Mouse (Mus musculus) brain, embryonic 14.5 days (tissue): ENCODE measurements around the gene Agap3. TPM values are rescaled to one million over a fixed set of nuclear protein-coding genes. Genes with fewer than 3 reads are reported as not detected.

Experiments used
- DNase-seq: peaks from one replicate; pipeline ENCODE4 v3.0.0-alpha.2; 2011; ENCODE audit warnings: low read depth
- CTCF ChIP-seq: fragments of 200-500 bp; IDR thresholded peaks from 2 replicates; pipeline ENCODE4 v1.5.1; 2012; ENCODE audit warnings: inconsistent platforms, mild to moderate bottlenecking, moderate library complexity, borderline replicate concordance; ENCODE audit not compliant: insufficient read depth, insufficient read length; ENCODE audit errors: extremely low read depth
- POLR2A ChIP-seq: fragments of 200-500 bp; IDR thresholded peaks from 2 replicates; pipeline ENCODE4 v1.6.1; 2012; ENCODE audit warnings: mild to moderate bottlenecking, inconsistent platforms, borderline replicate concordance; ENCODE audit not compliant: poor library complexity, insufficient read depth, insufficient read length, severe bottlenecking; ENCODE audit errors: extremely low read depth
- polyA plus RNA-seq: library from polyadenylated mRNA; depleted of rRNA; stranded (reverse); fragments of >200 nt; gene quantifications from 2 replicates; pipeline ENCODE4 v1.2.3, GENCODE M21; 2012

Gene Agap3
- polyA plus RNA-seq, 1 experiment, result 244 TPM

DNA sequence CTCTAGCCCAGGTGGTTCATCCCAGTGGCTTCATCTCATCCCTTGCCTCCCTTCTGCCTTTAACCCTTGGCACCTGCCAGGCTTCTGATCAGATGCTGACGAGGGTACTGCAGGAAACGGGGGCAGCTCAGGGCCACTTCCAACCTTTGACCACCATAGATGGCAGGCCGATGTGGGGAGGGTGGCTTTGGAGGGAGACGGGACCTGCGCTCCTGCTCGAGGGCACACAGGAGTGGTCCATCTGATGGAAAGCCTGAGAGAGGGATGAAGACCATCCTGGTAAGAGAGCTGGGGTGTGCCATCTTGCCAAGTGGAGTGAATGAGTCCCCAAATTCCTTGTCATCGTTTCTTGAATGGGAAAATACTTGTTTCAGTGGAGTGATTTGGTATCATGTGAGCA lies 8.8 kb upstream of the Agap3 start:
- TF ChIP-seq POLR2A, result no peak
- no peak for DNase-seq

DNA sequence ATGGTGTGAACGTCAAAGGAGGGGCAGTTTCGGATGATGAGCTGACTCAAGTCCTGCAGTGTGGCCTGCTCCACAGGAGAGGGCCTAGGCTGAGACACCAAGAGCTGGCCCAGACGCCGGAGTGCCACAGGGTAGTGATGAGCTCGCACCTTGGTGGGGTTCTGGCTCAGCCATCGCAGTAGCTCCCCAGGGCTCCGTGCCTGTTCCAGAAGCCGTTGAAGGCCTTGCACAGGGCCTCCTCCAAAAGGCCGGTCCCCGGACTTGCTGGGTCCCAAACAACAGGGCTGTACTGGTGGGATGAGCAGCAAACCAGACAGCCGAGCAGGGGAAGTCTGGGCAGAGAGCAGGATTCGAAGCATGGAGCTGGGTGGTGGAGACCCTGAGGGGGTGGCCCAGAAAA lies 8.1 kb upstream of the Agap3 start:
- TF ChIP-seq CTCF (no peak), POLR2A (no peak)
- DNase-seq, result no peak

DNA sequence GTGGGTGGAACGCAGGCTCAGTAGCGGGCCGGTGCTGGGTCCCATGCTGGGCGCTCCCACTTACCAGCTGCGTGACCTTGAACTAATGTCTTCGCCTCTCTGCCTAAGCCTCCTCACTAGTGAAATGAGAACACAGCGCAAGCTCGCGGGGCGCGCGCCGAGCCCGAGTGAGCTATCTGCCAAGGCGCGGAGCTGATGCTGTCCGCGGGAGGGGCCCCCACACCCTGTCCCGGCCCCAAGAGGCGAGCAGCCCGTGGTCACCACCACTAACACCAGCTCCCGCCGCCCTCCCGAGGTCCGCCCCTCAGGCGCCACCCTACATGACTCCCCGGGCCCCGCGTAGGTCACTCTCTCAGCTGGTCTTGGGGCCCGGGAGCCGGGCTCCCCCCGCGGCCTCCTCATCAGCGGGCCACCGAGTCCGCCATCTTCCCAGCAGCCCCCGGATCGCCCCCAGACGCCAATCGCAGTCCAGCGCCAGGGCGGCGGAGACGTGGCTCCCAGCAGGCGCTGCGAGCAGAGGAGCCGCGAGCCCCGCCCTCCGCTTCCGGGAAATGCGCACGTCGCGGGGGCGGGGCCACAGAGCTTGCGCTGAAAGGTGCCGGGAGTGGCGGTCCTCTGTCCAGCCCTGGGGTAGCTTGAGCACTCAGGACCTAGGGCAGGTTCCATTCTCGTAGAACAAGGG lies 7.1 kb upstream of the Agap3 start, which contains the start of gene Fastk:
TSS of gene Fastk (minus strand) at position 542 of the 682 bp plus-strand sequence.
- TF ChIP-seq CTCF (no peak), POLR2A (peak; percentile 75)
- DNase-seq, result peak; percentile 98

DNA sequence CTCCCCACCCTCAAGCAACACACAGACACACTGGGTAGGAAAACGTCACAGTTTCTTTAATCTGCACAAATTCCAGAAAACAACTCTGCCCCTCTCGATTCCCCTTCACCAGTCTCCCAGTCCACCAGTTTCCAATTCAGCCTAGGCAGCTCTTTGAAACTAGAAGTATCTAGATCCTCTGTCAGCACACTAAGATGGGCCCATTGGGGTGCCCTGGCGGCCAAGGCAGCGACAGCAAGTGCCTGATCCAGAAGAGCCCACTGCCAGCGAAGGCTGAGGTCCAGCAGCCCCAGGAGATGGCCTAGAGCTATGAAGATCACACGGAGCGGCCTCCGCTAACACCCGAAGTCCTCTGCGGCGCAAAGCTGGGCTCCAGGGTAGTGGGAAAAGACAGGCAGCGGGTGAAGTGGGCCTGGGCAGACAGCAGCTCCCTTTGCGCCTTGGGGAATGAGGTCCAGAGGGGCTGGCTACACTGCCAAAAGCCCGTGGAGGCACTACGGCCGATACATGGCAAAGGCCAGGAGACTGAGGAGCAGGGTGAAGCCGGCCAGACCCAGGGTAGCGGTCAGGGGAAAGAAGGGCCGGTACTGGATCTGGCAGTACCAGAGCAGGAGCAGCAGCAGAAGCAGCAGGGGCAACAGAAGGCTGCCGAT lies 6.4 kb upstream of the Agap3 start:
- TF ChIP-seq CTCF, result 0 out of 2 replicates have a peak, but pooled peaks have one; percentile 9
- no peak for TF ChIP-seq POLR2A
- no peak for DNase-seq

DNA sequence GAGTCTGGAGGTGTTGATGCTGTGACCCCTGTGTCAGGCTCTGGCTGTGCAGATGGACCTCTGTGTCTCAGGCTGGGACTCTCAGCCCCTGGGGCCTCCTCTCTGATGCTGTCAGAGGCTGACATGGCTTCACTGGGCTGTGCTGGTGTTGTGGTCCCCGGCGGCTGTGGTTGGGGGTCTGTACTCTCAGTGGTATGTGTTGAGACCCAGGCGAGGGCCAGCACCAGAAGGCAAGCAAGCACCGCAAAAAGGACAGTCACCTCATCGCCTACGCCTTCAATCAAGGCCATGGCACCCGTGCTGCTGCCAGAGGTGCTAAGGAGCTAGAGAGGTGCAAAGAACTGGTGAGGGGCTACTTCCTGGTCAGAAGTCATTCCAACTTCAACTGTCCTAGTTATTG lies 5.3 kb upstream of the Agap3 start:
- TF ChIP-seq CTCF (no peak), POLR2A (no peak)
- DNase-seq, result no peak

DNA sequence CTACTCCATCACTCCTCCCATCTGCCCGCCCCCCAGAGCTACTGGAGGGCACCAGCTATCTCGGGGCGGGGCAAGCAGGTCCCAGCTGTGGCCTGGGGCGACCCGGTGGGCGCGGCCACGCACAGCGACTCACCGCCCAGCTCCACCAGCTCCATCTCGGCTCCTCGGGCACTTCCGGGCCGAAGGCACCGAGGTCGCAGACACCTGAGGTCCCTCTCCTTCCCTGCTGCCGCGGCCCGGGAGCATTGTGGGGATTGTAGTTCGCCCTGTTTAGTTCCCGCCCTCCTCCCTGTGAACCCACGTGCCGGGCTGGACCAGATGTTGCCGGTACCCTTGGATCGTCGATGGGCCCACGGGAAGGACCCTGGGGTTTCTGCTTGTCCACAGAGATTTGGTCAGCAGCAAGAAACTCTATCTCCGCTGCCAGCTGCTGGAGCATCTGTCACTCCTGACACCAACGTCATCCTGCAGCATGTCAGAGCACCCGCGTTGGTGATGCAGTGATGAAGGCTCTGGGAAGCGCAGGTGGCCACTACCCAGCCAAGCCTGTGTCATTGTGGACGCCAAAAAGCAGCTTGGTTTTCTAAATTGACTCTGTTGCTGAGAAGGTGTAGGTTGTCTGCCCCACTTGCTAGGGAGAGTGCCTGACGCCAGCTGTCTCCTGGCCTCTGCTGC lies 4.2 kb upstream of the Agap3 start, which contains the start of gene Tmub1:
TSS of gene Tmub1 (minus strand) at position 231 of the 675 bp plus-strand sequence.
- DNase-seq, result peak; percentile 85
- TF ChIP-seq CTCF, result no peak
- TF ChIP-seq POLR2A, result 0 out of 2 replicates have a peak, but pooled peaks have one; percentile 43

DNA sequence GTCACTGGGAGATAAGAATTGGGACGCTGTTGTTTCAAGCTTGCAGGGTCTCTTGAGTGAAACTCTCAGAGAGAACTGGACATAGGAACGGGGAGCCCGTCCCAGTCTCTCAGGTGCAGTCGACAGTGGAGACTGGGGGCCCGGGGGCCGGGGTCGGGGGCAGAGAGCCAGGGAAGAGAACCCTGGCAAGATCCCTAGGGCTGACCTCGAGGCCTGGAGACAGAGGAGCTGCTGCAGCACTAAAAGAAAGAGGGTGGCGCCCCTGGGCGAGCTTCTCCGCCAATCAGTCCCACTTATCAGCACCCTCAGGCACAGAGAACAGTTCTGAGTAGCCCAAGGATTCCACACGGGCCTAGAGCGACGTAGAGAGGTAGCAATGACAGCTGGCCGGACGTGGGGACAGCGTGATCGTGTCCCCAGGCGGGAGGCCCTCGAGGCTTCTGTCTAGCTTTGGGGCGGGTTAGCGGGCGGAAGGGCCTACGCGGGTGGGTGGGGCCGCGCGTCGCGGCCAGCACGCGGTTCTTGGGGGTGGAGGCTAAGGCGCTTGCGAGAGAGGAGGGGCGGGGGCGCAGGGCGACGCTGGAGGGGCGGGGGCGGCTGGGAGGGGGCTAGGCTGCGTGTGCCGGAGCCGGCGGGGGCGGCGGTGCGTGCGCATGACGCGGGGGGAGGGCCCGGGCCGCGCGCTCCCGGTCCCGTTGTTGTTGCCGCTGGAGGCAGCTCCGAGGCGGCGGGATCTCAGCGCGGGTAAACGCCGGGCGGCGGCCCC lies 530 bp upstream of the Agap3 start:
- peak; percentile 97 for DNase-seq

DNA sequence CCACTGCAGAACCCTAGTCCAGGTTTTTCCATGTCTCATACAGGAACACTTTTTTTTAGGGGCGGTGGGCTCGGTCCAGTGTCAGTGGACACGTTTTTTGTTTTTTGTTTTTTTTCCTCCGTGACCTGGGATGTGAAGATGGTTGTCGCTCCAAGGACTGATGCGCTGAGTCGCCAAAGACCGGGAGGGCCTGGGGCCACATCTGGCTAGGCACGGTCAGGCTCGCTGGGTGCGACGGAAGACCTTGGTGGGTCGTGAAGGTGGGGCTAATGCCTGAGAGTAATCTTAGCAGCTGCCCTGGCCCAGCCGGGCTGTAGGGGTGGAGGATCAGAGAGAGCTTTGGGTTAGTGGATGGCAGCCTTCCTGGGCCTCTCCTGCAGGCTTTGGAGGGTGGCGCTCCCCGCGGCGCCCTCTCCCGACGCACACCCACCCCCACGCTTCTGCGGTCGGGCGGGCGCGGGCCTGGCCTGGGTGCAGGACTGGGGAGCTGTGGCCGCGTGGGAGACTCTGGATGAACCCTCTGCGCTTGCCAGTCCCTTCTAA lies 785 bp downstream of the Agap3 start:
- DNase-seq, result peak; percentile 41
- TF ChIP-seq POLR2A (no peak), CTCF (no peak)

More for the DNA sequence above, 530 bp upstream of the Agap3 start:
- TF ChIP-seq CTCF (no peak), POLR2A (peak; percentile 97)

DNA sequence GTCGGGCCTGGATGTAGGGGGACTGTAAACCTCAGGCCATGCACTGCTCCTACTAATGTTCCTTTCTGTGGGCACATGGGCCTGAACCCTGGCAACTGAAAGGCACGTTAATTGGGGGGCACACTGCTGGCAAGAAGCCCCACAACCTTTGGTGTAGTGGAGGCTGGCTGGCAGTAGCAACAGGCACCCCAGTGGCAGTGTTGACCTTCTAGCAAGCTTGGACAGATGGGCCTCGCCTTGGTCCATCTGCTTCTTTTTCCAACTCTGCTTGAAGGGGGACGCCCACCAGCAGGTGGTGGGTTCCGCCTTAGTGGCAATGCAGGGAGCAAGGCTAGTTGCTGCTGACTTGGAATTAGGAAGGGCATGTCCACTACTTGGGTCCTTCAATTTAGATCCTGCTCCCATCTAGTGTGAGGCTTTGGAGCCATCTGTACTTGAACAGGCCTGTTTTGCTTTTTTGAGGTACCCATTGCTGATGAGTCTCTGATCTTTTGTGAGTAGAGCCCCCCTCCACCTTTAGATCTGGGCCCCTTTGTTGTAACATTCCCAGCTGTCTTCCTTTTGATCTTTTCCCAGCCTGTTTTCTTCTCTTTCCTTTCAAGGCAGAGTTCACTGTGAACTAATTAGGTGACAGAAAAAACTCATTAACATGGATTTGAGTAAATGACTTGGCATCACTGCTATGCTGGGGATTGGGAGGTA lies 1.5 kb downstream of the Agap3 start:
- peak; percentile 89 for DNase-seq
- no peak for TF ChIP-seq CTCF
- no peak for TF ChIP-seq POLR2A

DNA sequence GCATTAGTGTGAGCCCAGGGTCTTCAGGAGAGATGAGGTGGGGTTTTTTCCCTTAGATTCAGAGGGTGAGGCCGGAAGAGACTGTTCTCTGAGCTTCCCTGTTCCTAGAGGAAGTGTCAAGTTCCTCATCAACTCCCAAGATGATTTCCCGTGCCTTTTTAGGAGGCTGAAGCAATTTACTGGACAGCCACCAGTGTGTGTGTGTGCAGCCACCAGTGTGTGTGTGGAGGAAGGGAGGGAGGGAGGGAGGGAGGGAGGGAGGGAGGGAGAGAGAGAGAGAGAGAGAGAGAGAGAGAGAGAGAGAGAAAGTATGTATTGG lies 2.0 kb downstream of the Agap3 start:
- TF ChIP-seq CTCF (no peak), POLR2A (no peak)
- no peak for DNase-seq

DNA sequence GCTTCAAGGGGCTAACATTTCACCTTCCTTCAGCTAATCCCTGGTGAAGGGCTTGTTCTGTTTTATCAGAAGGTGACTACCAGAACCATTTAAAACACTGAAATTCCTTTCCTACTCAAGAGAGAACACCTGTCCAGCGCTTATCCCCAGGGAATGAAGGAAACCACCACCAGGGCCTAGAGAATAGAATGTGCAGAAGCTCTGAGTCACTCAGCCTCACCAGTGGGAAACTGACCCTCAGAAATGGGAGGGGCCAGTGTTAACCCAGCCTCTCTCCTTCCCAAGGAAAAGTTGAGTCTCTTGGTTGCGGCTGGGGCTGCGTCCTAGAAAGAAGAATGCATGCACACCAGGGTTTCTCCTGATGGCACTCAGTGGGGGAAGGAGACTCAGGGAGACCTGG lies 3.1 kb downstream of the Agap3 start:
- TF ChIP-seq CTCF (no peak), POLR2A (no peak)

More for the DNA sequence above, 3.1 kb downstream of the Agap3 start:
- no peak for DNase-seq
